In the genomic region with DNA sequence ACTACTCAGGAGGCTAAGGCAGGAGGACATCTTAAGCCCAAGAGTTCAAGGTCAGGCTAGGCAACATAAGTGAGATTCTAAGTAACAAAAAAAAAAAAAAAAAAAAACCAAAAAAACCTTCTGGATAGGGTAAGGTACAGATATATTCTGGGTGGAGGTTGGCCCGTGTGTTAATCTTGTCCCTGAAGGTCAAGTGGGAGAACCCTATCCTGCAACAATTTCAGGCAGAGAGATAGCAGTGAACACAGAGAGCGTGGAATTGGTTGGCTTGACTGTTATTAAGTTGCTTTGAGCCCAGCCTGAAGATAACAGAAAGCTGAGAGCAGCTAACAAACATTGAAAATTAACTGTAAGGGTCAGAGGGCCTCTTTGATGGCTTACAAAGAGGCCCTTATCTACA, we compare ENCODE assay signal across 28 mouse cellular contexts. TPM values are rescaled to one million over a fixed set of nuclear protein-coding genes. Genes with fewer than 3 reads are reported as not detected.
DNase-seq lines count a peak whose midpoint lies in the region; ATAC-seq and TF ChIP-seq lines count a peak whose summit lies in the region.
"Had no signal": no experiment of that assay in that cellular context is flagged by ENCODE, and none has a peak within 500 bp of the region (broad histone marks: within the 10 kb centered on the region; RNA-seq: fewer than 3 reads in every experiment).

No protein-coding gene starts in this region.

- TF ChIP-seq CTCF in MEL (IDR thresholded peaks at IDR 0.05 in 2 of 3, conservative IDR thresholded peaks at IDR 0.05 in 1 of 3; ENCODE audit: control insufficient read depth in 1 of 3, insufficient read depth in 1 of 3, low read depth in 2 of 3, low read length in 3 of 3, poor library complexity in 1 of 3, severe bottlenecking in 1 of 3): no peak
- TF ChIP-seq CTCF in liver, embryonic 14.5 days (IDR thresholded peaks at IDR 0.05; ENCODE audit: low read depth): no peak

- no peaks in the 10 kb centered on the region for H3K27me3 ChIP-seq in forebrain, embryonic 10.5 days (ENCODE audit: poor library complexity, severe bottlenecking)
- no peaks in the 10 kb centered on the region for H3K27me3 ChIP-seq in forebrain, embryonic 16.5 days (replicated peaks; ENCODE audit: control insufficient read depth, insufficient read depth, low read length)
- no peaks in the 10 kb centered on the region for H3K27me3 ChIP-seq in liver, embryonic 11.5 days (replicated peaks; ENCODE audit: control insufficient read depth, insufficient read depth, low read length)
- peaks cover 0 to 2% of the 10 kb centered on the region in 2 experiments; a peak in 1 of 4 replicates for H3K27me3 ChIP-seq in MEL (ENCODE audit: control insufficient read depth in 1 of 2, insufficient read depth in 2 of 2, low read length in 2 of 2)
- no peaks in the 10 kb centered on the region for H3K27me3 ChIP-seq in liver, embryonic 14.5 days (ENCODE audit: control insufficient read depth, insufficient read depth, low read length)
- H3K27me3 ChIP-seq: embryonic facial prominence, embryonic 13.5 days; kidney, embryonic 15.5 days; limb, embryonic 13.5 days; midbrain, embryonic 12.5 days had no signal

- H3K9me3 ChIP-seq in forebrain, embryonic 10.5 days: no peaks in the 10 kb centered on the region
- no peaks in the 10 kb centered on the region for H3K9me3 ChIP-seq in forebrain, embryonic 16.5 days (ENCODE audit: control insufficient read depth, low read length)
- no peaks in the 10 kb centered on the region for H3K9me3 ChIP-seq in liver, embryonic 11.5 days (ENCODE audit: control insufficient read depth, low read length)
- no peaks in the 10 kb centered on the region for H3K9me3 ChIP-seq in MEL (replicated peaks; ENCODE audit: insufficient read depth, low read length)
- H3K9me3 ChIP-seq in liver, embryonic 14.5 days (ENCODE audit: control insufficient read depth, low read length): no peaks in the 10 kb centered on the region
- H3K9me3 ChIP-seq: embryonic facial prominence, embryonic 13.5 days; kidney, embryonic 15.5 days; limb, embryonic 13.5 days; midbrain, embryonic 12.5 days had no signal

- H3K4me2 ChIP-seq in forebrain, embryonic 16.5 days (ENCODE audit: low read length): no peak overlapping the region
- H3K4me2 ChIP-seq in liver, embryonic 11.5 days: no peak overlapping the region
- H3K4me2 ChIP-seq in liver, embryonic 14.5 days (ENCODE audit: low read depth): no peak overlapping the region
- H3K4me2 ChIP-seq: embryonic facial prominence, embryonic 13.5 days; kidney, embryonic 15.5 days; limb, embryonic 13.5 days; midbrain, embryonic 12.5 days had no signal

- H3K36me3 ChIP-seq in forebrain, embryonic 10.5 days (replicated peaks): no peaks in the 10 kb centered on the region
- H3K36me3 ChIP-seq in forebrain, embryonic 16.5 days (ENCODE audit: control insufficient read depth, insufficient read depth): no peaks in the 10 kb centered on the region
- no peaks in the 10 kb centered on the region for H3K36me3 ChIP-seq in liver, embryonic 11.5 days (ENCODE audit: control insufficient read depth, insufficient read depth, low read length)
- no peaks in the 10 kb centered on the region for H3K36me3 ChIP-seq in MEL (ENCODE audit: control insufficient read depth in 1 of 2, insufficient read depth in 2 of 2, low read length in 2 of 2)
- H3K36me3 ChIP-seq in liver, embryonic 14.5 days (replicated peaks; ENCODE audit: control insufficient read depth, insufficient read depth, low read depth): no peaks in the 10 kb centered on the region
- H3K36me3 ChIP-seq: embryonic facial prominence, embryonic 13.5 days; kidney, embryonic 15.5 days; limb, embryonic 13.5 days; midbrain, embryonic 12.5 days had no signal

- H3K4me3 ChIP-seq in forebrain, embryonic 10.5 days: no peak overlapping the region
- H3K4me3 ChIP-seq in forebrain, embryonic 16.5 days (replicated peaks; ENCODE audit: low read length): no peak overlapping the region
- no peak overlapping the region for H3K4me3 ChIP-seq in liver, embryonic 11.5 days (ENCODE audit: low read depth, low read length)
- no peak overlapping the region for H3K4me3 ChIP-seq in MEL (ENCODE audit: control insufficient read depth in 1 of 2, insufficient read depth in 1 of 2, low read depth in 2 of 2, low read length in 2 of 2)
- H3K4me3 ChIP-seq in liver, embryonic 14.5 days (ENCODE audit: insufficient read depth in 1 of 2, low read depth in 2 of 2, low read length in 2 of 2): no peak overlapping the region
- H3K4me3 ChIP-seq: embryonic facial prominence, embryonic 13.5 days; kidney, embryonic 15.5 days; limb, embryonic 13.5 days; midbrain, embryonic 12.5 days had no signal

- 90% methylated on average over 2 of the region's 2 CpGs for WGBS in forebrain, embryonic 10.5 days
- WGBS in forebrain, embryonic 16.5 days: 88% methylated on average over 2 of the region's 2 CpGs
- 34% methylated on average over 2 of the region's 2 CpGs for WGBS in liver, embryonic 11.5 days
- 16% methylated on average over 2 of the region's 2 CpGs for WGBS in liver, embryonic 14.5 days (ENCODE audit: insufficient replicate concordance)

- TF ChIP-seq RAD21 in MEL (IDR thresholded peaks at IDR 0.05; ENCODE audit: low read depth, low read length): no peak

- TF ChIP-seq POLR2A in MEL (IDR thresholded peaks at IDR 0.05; ENCODE audit: control insufficient read depth in 1 of 2, insufficient read depth in 1 of 2, low read depth in 1 of 2, low read length in 2 of 2, poor library complexity in 1 of 2): no peak

- TF ChIP-seq EP300 in MEL (IDR thresholded peaks at IDR 0.05; ENCODE audit: low read depth in 1 of 2, low read length in 2 of 2): 0 out of 4 replicates have a peak, but pooled peaks have one; percentile 4 to 7
- peak; percentile 30 for TF ChIP-seq EP300 in liver, embryonic 14.5 days (IDR thresholded peaks at IDR 0.05; ENCODE audit: low read depth)

- H3K4me1 ChIP-seq in forebrain, embryonic 10.5 days: peaks cover 18% of the 10 kb centered on the region
- H3K4me1 ChIP-seq in forebrain, embryonic 16.5 days (replicated peaks; ENCODE audit: control insufficient read depth, insufficient read depth, low read length): no peaks in the 10 kb centered on the region
- peaks cover 9% of the 10 kb centered on the region for H3K4me1 ChIP-seq in liver, embryonic 11.5 days (replicated peaks; ENCODE audit: control insufficient read depth, insufficient read depth, low read length)
- H3K4me1 ChIP-seq in MEL (ENCODE audit: control insufficient read depth in 1 of 2, insufficient read depth in 2 of 2, low read length in 2 of 2): 0 out of 4 replicates have a peak, but pooled peaks cover 0 to 2% of the 10 kb centered on the region in 2 experiments
- peaks cover 7 to 21% of the 10 kb centered on the region in 2 experiments for H3K4me1 ChIP-seq in liver, embryonic 14.5 days (replicated peaks; ENCODE audit: control insufficient read depth in 2 of 2, insufficient read depth in 2 of 2, low read length in 1 of 2)
- H3K4me1 ChIP-seq: embryonic facial prominence, embryonic 13.5 days; kidney, embryonic 15.5 days; limb, embryonic 13.5 days had no signal

- ATAC-seq in forebrain, embryonic 16.5 days: no peak
- peak; percentile 83 for ATAC-seq in liver, embryonic 11.5 days (replicated peaks; ENCODE audit: low FRiP score)
- peak; percentile 81 for ATAC-seq in liver, embryonic 14.5 days (ENCODE audit: insufficient read depth)
- ATAC-seq: forebrain, postnatal 0 days; hindbrain, embryonic 16.5 days had no signal

- no peak overlapping the region for H3K9ac ChIP-seq in forebrain, embryonic 16.5 days (replicated peaks; ENCODE audit: low read depth, low read length)
- 0 out of 2 replicates have a peak overlapping the region, but pooled peaks have one; percentile 0 for H3K9ac ChIP-seq in liver, embryonic 11.5 days (ENCODE audit: low read depth, low read length)
- no peak overlapping the region for H3K9ac ChIP-seq in MEL (ENCODE audit: control insufficient read depth, low read depth, low read length, poor library complexity, severe bottlenecking)
- no peak overlapping the region for H3K9ac ChIP-seq in liver, embryonic 14.5 days (replicated peaks)
- H3K9ac ChIP-seq: embryonic facial prominence, embryonic 13.5 days; forebrain, postnatal 0 days; kidney, embryonic 15.5 days; limb, embryonic 13.5 days; midbrain, embryonic 12.5 days had no signal

- H3K27ac ChIP-seq in forebrain, embryonic 10.5 days: peak overlapping the region; percentile 76
- no peak overlapping the region for H3K27ac ChIP-seq in forebrain, embryonic 16.5 days (ENCODE audit: low read length)
- H3K27ac ChIP-seq in liver, embryonic 11.5 days (ENCODE audit: low read depth, low read length): peak overlapping the region; percentile 59
- H3K27ac ChIP-seq in MEL (ENCODE audit: control insufficient read depth, low read depth, low read length): no peak overlapping the region
- peak overlapping the region; percentile 41 for H3K27ac ChIP-seq in liver, embryonic 14.5 days
- H3K27ac ChIP-seq: embryonic facial prominence, embryonic 13.5 days; kidney, embryonic 15.5 days; limb, embryonic 13.5 days; macrophage; midbrain, embryonic 12.5 days had no signal

- H3K79me2 ChIP-seq in MEL (ENCODE audit: control insufficient read depth, insufficient read depth, low read length, poor library complexity): no peaks in the 10 kb centered on the region

- DNase-seq in forebrain, embryonic 10.5 days (ENCODE audit: extremely low spot score, low spot score): no peak
- no peak for DNase-seq in liver, embryonic 11.5 days (ENCODE audit: low spot score)
- DNase-seq in liver (no peak), MEL (ENCODE audit: low read depth, low spot score) (peak; percentile 27)
- peak in 2 of 3 experiments; percentile 16 to 22 for DNase-seq in liver, embryonic 14.5 days (ENCODE audit: low read depth in 3 of 3, low spot score in 3 of 3)
- DNase-seq in layer of hippocampus, adult 9-11 months: no peak
- DNase-seq in ovary, postnatal 36 days (ENCODE audit: low spot score): no peak
- DNase-seq: adrenal gland, postnatal 10 days; cerebellum, adult 11-12 months; cerebellum, postnatal 10 days; forebrain, postnatal 0 days; heart, postnatal 14 days; kidney, adult 18-20 months; kidney, postnatal 25 days; lung, adult 2 months; lung, postnatal 10 days; retina, postnatal 1 day; right cerebral cortex, postnatal 14 days; thymus, postnatal 14 days had no signal

RNA-seq across cellular contexts. Expression of a gene that starts 7.4 kb away (rescaled TPM):
- polyA plus RNA-seq in forebrain, embryonic 10.5 days (2016; fragmentation: Nextera tagmentation; extraction: Ambion mirVana): 9.1 and 10.3 TPM in 2 replicates
- 4.9 and 9.0 TPM in 2 replicates for polyA plus RNA-seq in forebrain, embryonic 16.5 days (2015; fragmentation: Nextera tagmentation; extraction: Ambion mirVana)
- polyA plus RNA-seq in liver, embryonic 11.5 days (2014; fragmentation: Nextera tagmentation; extraction: Ambion mirVana): 10.6 and 11.5 TPM in 2 replicates
- 0.04 and 0.07 TPM in 2 replicates for total RNA-seq in MEL (2012; rRNA removed)
- under 1 TPM in 1 of 2 experiments, not detected in 1; 0.86 TPM for polyA plus RNA-seq in MEL (2012; ENCODE audit: insufficient read depth in 1 of 2, insufficient read length in 2 of 2, low read depth in 1 of 2, low replicate concordance in 2 of 2, missing spikeins in 1 of 2)
- 4.3 and 4.6 TPM in 2 replicates for polyA plus RNA-seq in liver, embryonic 14.5 days (2012; rRNA removed)
- polyA plus RNA-seq in liver, embryonic 14.5 days (2014; fragmentation: Nextera tagmentation; extraction: Ambion mirVana): 5.7 and 7.2 TPM in 2 replicates
- total RNA-seq: common myeloid progenitor, adult 5-6 weeks; monocyte, adult 5-6 weeks had no signal

RNA-seq across cellular contexts. Expression of a gene that starts 43.7 kb away (rescaled TPM):
- polyA plus RNA-seq in forebrain, embryonic 10.5 days (2016; fragmentation: Nextera tagmentation; extraction: Ambion mirVana): 18.5 and 20.3 TPM in 2 replicates
- 24.4 and 27.9 TPM in 2 replicates for polyA plus RNA-seq in forebrain, embryonic 16.5 days (2015; fragmentation: Nextera tagmentation; extraction: Ambion mirVana)
- 12.2 and 12.7 TPM in 2 replicates for polyA plus RNA-seq in liver, embryonic 11.5 days (2014; fragmentation: Nextera tagmentation; extraction: Ambion mirVana)
- total RNA-seq in MEL (2012; rRNA removed): 10.6 and 12.9 TPM in 2 replicates
- polyA plus RNA-seq in MEL (2012; ENCODE audit: insufficient read depth in 1 of 2, insufficient read length in 2 of 2, low read depth in 1 of 2, low replicate concordance in 2 of 2, missing spikeins in 1 of 2): 10 to 100 TPM in 1 of 2 experiments, not detected in 1; 31.6 TPM
- 6.0 and 6.5 TPM in 2 replicates for polyA plus RNA-seq in liver, embryonic 14.5 days (2012; rRNA removed)
- 2.6 and 3.0 TPM in 2 replicates for polyA plus RNA-seq in liver, embryonic 14.5 days (2014; fragmentation: Nextera tagmentation; extraction: Ambion mirVana)

Comparison
In these comparisons a context has a peak if more than half of its experiments do, and no peak if none do; other contexts are left out.
1. DNase-seq: peak in MEL (single experiment) and liver, embryonic 14.5 days (2 of 3); none in forebrain, embryonic 10.5 days (single experiment), liver, embryonic 11.5 days (single experiment), liver (single experiment), layer of hippocampus, adult 9-11 months (single experiment) and ovary, postnatal 36 days (single experiment).
2. H3K27ac ChIP-seq: peak in forebrain, embryonic 10.5 days (single experiment), liver, embryonic 11.5 days (single experiment) and liver, embryonic 14.5 days (single experiment); none in forebrain, embryonic 16.5 days (single experiment) and MEL (single experiment).